Mouse (Mus musculus): Measurements from ENCODE around the gene Snx17.

DNA sequence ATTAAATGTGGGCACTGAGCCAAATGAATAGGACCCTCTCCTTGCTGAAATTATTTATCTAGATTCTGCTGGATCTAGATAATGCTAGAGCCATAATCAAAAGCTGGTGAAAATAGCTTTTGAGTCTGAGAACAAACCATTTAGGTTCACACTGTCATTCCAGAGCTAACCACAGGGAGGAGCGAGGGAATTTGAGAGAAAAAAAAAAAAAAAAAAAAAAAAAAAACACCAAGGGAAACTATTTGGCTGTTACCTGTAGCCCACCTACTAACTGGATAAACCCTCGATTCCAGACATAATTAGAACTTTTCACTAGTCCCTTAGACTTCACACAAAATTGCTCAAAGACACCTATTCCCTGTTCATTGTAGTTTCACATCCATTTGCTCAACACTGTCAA lies 26.0 kb downstream of the Snx17 start:
- TF ChIP-seq CTCF (IDR thresholded peaks at IDR 0.05; ENCODE audit: low read depth) (peak; percentile 36), EP300 (IDR thresholded peaks at IDR 0.05; ENCODE audit: low read depth) (no peak)

Data from heart, postnatal 0 days (tissue).